Mouse (Mus musculus): ENCODE data around the gene Taf9.

The Taf9 gene

DNA sequence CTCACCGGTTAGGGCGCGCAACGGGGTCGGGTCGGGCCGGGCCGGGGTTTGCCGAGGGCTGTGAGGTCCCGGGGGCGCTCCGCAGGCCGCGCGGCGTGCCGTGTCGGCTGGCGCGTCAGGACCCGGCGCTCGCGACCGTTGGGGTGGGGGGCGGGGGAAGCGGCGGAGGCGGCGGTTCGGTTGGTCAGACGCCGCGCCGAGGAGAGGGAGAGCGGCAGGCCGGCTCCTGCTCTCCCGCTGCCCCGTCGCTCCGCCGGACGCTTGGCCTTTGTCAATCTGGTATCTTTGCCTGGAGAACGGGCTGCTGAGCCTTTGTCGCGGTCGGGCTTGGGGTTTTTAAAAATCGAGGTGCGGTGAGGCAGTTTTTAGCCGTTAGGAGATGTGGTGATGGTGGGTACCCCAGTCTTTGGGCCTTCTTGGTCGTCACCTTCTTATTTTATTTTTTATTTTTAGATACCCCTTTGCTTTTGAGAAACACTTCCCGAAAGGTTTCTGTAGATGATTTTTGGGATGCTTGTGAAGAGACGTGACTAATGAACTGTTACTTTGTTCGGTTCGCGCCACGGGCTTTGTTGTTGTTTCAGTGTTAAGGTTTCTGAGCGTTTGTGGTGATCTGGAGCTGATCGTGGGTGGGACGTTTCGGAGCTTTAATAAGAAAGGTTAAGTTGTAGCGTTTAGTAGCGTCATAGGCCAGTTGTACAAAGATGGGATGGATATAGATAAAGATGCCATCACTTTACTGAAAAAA lies at the start of gene Taf9:
TSS of gene Taf9 (plus strand) at position 141 of the 748 bp plus-strand sequence.
- no peak for DNase-seq (ENCODE audit: low spot score in 2 of 2)

DNA sequence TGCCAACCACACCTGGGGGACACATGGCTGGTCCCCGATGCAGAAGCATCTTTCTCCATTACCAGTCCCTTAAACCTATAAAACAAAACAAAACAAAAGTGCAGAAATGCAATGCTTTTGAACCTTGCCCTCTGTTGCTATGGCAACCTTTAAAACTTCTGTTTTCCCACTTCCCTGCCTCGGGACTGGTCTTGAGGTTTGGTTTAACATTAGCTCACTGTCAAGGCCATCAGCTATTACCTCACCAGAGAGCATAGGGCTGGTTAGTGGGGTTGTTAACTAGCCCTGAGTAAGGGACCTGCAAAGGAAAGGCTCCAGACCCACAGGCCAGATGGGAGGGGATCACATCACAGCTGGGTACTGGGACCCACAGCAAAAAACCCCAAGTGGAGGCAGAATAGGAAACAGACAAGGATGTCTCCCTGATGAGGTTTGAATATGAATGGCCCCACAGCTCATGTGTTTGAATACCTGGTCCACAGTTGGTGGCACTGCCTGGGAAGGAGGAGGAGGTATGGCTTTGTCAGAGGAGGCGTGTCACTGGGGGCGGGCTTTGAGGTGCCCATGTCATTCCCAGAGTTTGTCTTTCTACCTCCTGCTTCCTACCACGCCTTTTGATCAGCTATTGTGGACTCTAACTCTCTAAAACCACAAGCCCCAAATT lies 49.0 kb upstream of the Taf9 start:
- no peak for DNase-seq (ENCODE audit: low spot score in 2 of 2)

DNA sequence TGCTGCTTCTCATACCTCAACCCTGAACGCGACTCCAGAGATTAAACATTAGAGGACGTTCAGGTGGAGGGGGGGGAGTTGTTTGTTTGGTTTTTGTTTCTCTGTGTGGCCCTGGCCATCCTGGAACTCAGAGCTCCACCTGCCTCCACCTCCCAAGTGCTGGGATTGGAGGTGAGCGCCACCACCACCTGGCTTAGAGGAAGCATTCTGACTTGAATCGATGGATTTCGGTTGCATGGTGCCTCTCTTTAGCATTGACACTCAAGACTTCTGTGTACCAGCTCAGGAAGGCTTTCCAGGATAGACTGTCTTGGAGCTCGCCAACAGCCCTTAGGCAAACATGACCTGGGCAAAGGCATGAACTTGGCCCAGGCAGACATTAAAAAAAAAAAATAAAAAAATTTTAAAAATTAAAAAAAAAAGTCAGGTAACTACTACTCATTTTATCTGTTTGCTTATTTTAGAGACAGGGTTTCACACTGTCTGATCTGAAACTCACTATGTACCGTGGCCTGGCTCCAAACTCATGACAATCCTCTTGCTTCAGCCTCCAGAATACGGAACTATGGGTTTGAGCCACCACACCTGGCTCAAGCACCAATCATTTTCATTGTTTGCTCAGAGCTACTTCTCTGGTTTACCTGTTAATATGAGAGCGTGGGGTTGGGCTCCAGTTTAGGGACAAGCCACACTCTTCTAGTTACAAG lies 48.2 kb upstream of the Taf9 start:
- DNase-seq (ENCODE audit: low spot score in 2 of 2): no peak

DNA sequence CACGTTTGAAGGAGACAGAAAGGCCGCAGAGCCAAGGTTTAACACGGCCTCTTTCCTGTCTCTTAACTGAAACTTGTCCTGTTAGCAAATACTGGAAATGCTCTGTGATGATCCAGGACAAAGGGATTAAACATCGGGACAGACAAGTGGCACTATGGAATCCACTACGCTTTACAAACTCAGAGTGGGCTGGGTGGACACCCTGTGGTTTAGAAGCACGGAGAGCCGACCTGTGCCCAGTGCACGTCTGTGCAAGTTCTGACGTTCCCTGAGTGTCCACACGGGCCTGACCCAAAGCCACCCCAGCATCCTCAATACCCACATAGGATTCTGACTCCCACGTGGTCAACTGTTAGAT lies 47.7 kb upstream of the Taf9 start:
- DNase-seq (ENCODE audit: low spot score in 2 of 2): no peak

DNA sequence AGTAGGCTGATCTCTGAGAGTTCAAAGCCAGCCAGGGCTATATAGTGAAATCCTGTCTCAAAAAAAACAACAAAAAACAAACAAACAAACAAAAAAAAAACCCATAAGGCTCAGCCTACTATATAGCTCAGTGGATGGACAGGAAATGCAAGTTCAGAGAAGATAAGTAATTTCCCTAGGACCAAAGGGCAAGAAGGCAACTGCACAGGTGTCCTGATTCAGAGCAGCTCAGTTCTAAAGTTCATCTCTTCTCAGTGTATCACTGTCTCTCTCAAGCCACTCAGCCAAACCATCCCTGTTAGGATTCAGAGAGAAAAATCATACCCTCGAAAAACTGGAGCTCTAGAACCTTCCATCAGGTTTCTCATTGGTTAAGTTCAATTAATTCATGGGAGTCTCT lies 45.5 kb upstream of the Taf9 start:
- no peak for DNase-seq (ENCODE audit: low spot score in 2 of 2)

DNA sequence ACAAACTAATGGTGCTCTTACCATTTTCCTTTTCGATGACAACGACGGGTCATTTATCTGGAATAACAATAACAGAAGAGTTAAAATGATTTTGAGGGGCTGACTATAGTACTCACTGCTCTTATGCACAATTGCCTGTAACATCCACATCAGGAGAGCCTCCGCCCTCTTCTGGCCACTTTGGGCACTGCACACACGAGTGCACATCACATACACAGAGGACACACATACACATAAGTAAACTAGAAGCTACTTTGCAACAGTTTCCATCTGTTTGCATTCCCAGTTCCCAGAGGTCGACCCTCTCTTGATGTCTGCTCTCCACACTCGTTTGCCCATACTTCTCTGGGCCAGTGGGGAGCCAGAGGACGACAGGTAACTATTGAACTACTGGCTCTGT lies 43.6 kb upstream of the Taf9 start:
- DNase-seq (ENCODE audit: low spot score in 2 of 2): no peak

DNA sequence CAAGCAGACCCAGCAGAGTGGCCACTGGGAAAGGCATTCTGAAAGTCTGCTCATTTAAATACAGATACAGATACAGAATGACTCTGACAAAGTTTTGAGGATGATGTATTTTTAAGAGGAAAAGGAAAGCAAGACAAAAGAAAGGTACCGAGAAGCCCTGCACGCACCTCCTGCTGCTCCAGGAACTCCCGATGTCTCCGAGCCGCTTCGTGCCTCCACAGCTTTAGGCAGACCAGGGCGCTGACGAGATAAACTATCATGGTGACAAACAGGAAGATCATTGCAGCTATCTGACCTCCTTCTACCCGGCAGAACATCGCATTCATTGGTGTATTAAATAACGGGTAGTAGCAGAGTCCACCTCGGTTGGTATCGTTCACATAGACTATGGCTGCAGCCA lies 40.1 kb upstream of the Taf9 start:
- no peak for DNase-seq (ENCODE audit: low spot score in 2 of 2)

DNA sequence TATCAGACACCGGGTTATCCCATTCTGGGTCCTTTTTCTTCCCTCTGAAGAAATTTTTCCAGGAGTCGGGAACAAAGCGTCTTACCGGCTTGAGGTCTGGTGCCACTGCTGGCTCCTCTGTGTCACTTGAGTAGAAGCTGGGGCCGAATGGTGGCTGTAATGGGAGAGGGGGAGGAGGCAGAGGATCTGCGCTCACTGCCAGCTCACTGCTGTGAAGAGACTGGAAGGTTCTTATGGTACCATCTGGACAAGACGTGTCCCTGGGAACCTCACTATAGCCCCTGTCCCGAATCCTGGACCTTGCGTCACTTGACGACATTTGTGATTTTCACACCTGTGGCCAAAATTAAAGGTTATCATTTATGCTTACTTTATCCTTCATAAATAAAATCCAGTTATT lies 39.1 kb upstream of the Taf9 start:
- DNase-seq (ENCODE audit: low spot score in 2 of 2): no peak

DNA sequence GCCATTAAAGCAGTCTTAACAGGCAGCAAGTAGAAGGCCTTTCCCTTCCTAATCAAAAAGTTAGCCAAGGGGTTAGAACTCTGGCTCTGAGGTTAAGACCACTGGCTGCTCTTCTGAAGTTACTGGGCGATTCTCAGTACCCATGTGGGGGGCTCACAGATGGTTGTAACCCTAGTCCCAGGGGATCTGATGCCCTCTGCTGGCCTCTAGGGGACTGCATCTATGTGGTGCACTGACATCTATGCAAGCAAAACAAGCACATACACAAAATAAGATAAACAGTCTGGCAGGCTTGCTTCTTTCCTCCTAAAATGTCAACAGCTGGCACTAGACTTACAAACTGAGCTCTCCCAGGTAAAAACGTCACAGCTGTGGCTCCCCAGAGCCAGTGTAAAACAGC lies 38.5 kb upstream of the Taf9 start:
- no peak for DNase-seq (ENCODE audit: low spot score in 2 of 2)

DNA sequence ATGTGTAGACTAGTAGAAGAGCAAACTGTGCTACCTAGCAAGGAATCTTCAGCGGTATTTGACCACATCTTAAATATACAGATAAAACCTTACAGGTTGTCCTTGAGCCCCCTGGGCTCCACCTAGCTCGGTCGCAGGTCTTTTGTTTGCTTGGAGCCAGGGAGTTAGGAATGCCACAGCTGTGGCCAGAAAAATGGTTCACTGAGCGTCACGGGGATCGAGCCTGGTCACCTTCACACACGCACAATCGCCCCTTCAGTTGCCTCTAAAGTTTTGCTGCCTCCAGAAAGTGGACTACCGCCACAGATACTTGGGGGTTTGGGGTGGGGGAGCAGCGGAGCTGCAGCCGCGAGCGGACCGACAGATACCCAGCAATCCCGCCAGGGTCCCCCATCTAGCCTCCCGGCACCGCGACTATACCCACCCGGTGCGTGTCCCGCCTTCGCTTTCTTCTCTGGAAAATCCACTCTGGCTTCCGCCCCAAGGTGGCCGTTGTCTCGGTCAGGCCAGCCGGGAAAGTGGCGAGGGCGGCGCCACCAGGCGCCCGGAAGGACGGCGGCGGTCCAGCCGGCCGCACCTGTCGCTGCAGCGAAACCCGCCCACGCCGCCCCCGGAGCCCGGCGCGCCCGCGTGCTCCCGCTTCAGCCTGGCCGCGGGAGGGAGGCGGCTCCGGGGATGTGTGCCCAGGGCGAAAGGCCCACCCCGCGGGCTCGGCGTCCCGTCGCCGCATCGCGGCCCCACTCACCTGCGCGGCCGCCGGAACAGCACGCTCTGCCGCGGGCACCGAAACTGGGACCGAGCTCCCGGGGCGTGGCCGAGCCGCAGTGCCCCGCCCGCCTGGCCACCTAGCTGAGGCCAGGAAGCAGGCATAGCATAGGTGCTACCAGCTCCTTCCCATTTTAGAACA lies 34.9 kb upstream of the Taf9 start, which contains the start of gene Marveld2:
TSS of gene Marveld2 (minus strand) at position 791 of the 907 bp plus-strand sequence.
- peak in 1 of 2 experiments; percentile 26 for DNase-seq (ENCODE audit: low spot score in 2 of 2)

DNA sequence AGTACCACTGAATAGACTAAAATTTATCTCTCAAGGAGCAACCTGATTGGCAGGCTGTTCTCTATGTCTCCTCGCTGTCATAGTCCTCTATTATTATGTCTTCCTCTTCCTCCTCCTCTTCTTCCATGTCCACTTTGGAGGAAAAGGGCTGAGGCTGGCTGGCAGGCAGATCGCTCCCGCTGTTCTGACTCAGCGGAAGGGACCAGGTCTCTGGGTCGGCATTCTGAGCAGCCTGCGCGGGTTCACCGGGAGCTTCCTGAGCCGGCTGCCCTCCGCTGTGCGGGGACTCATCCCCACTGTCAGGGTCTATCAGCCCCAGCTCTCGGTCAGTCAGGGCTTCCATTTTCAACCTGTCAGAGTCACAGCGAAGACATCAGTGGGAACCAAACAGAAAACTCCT lies 33.8 kb upstream of the Taf9 start:
- DNase-seq (ENCODE audit: low spot score in 2 of 2): no peak

DNA sequence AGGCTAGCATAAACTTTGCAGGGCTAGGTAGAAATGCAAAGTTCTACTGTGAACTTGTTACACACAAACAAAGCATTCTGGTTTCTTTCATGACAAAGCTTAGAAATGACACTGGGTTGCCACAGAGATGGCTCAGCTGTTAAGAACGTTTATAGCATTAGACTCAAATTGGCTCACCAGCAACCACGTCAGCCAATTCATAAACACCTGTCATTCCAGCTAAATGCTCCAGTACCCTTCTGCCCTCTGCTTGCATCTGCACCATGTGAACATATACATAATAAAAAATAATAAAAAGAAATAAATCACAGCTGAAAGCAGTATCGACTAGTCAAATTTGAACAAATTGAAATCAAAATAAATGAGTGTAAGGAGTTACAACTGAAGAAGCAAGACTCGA lies 29.1 kb upstream of the Taf9 start:
- no peak for DNase-seq (ENCODE audit: low spot score in 2 of 2)

DNA sequence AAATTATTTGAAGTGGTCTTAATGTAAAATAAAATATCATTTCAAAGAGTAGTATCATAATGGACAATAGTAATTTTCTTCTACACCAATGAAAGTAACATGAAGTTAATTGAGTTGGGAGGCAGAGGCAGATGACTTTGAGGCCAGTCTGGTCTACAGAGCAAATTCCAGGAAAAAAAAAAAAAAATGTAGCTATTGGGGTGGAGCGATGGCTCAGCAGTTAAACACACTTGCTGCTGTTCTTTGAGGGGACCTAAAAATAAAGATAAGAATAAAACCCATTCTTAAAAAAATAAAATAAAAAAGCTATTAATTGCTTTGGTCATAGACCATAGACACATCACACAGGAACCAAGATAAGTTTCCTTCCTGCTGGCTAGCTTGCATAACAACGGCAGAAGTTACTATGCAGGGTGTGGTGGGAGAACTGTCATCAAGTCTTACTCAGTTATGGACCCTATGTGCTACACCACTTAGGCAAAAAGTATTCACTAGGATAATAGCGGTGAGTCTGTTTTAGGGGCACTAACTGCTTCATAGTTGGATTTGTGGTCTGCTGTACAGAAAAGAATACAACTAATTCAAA lies 17.2 kb upstream of the Taf9 start:
- DNase-seq (ENCODE audit: low spot score in 2 of 2): no peak

DNA sequence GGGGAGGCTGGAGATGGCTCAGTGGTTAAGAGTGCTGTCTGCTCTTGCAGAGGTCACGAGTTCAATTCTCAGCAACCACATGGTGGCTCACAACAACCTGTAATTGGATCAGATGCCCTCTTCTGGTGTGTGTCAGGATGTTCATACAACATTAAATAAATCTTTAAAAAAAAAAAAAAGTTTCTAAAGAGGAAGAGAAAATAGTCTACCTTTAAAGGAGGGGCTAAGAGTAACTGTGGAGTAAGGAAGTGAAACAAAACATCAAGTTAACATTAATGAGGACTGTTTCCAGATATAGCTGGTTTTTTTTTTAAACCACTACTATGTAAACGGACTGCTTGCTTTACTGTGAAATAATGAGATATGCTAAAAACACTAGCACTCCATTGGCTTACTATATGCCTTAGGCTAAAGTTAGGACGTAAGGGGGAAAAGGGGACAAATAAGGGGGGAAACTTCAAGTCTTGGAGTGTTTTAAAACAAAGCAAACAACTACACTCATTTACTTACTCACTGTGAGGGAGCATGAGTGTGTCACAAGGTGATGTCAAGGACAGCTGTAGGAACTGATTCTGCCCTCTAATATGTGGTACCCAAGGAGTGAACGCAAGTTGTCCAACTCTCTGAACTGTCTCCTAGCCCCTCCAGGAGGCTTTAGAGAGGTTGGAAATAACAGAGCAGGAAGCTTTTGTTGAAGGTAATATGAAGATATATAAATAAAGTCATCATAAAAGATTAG lies 8.7 kb upstream of the Taf9 start:
- DNase-seq (ENCODE audit: low spot score in 2 of 2): no peak

DNA sequence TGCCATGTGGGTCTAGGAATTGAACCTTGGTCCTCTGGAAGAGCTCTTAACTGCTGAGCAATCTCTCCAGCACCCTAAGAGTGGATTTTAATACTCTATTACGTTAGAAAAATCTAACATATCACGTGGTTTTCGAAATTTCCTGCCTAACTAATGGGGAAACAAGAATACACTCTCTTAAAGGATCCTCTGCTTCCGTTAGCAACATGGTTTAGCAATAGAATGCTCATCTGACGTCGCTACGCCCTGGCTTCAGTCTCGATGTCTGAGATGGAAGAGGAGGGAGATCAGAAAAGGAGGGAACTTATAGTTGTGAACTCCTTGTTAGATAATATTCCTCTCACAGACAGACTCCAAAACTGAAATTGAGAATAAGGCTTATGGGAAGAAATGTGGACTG lies 3.2 kb upstream of the Taf9 start:
- DNase-seq (ENCODE audit: low spot score in 2 of 2): no peak

DNA sequence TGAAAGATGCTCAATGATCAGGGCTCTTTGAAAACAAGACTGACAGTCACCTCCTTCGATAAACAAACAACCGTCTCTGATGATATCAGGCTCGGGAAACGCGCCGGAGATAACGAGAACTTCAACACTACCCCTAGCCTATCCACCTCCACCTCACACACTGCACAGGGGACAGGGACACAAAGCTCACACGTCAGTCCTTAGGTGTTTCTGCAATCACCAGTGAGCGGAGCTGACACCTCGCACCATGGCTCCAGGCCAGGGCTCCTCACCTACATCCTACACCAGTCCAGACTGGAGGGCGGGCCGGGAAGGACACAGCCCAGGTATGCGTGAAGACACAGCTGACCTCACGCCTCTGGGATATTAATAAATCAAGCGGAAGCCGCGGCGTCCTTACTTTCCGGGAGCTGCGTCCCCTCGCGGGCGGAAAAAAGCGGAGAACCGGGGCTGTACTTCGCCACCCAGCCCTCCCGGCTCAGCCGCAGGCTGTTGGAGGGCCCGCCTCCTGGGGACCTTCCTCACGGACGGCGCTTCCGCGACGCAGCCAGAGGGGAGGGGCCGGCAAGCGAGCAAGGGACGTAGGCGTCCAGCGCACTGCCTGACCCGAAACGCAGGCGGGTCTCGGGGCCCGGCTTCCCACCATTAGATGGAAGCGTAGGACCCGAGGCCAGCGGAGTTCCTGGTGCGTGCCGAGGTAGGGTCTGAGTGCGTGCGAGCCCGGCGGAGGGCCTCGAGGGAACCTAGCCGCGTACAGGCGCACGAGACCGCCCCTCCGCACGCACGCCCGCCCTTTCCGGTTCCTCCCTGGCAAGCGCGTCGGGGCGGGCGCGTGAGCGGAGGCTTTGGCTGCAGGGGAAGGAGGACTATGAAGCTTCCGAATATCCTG lies 585 bp upstream of the Taf9 start, which contains the start of the genes Ak6 and Rad17:
TSS of gene Ak6 (plus strand) at position 430 of the 889 bp plus-strand sequence.
TSS of gene Rad17 (minus strand) at position 502 of the 889 bp plus-strand sequence.
- peak; percentile 89 to 94 for DNase-seq (ENCODE audit: low spot score in 2 of 2)

DNA sequence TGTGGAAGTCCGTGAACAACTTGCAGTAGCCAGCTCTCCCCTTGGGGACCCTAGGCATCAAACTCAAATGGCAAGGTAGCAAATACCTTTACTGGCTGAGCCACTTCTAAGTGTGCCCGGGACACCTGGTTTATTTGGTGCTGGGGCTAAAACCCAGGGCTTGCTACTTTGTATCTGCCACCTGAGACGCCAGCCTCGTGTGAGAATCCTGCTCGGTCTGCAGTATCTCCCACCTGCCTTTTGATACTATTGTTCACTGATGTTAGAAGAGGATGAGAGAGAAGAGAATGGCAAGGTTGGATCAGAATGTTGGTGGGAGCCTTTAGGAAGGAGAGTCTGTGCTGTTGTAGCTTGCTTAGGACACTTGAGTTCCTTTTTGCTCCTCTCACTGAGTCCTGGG lies 6.7 kb downstream of the Taf9 start:
- no peak for DNase-seq (ENCODE audit: low spot score in 2 of 2)

DNA sequence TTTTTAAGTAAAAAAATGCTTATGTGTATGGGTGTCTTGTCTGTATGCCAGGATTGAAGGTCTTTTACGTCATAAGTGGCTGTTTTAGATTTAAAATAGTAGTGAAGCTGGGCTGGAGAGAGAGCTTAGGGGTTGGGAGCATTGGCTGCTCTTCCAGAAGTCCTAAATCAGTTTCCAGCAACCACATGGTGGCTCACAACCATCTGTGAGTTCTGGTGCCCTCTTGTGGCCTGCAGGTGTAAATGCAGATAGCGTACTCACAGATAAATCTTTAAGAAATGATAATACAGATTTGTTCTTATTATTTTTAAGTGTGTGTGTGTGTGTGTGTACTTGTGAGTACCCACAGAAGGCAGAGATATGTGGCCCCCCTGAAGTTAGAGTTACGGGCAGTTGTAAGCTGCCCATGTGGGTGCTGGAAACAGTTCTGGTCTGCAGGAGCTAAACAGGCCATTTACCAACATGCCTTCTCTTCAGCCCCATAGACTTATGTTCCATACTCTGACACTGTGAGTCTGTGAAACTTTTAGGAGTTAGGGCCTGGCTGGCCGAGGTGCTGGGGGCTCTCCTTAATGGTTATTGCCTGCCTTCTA lies 8.6 kb downstream of the Taf9 start:
- DNase-seq (ENCODE audit: low spot score in 2 of 2): peak in 1 of 2 experiments; percentile 35

Data from frontal cortex, postnatal 10 days (tissue).